Mouse (Mus musculus) urinary bladder, postnatal 36 days (tissue): Measurements from ENCODE around the gene Tanc1.

Source experiments
- DNase-seq, 2 experiments: peaks; one replicate each; pipeline ENCODE4 v3.0.0; 2022; ENCODE audit warnings: low spot score in 2 of 2, mixed read lengths in 1 of 2

Tanc1 gene

GRCm38 (mm10) chr2:59717746-59718294, 106.0 kb downstream of the Tanc1 start:
- no peak for DNase-seq

- no peak for DNase-seq
These were observed 107.0 kb downstream of the Tanc1 start for GRCm38 (mm10) chr2:59718601-59719416.

- no peak for DNase-seq
These were observed 108.0 kb downstream of the Tanc1 start for GRCm38 (mm10) chr2:59719831-59720230.

- DNase-seq, result no peak
These were observed 109.3 kb downstream of the Tanc1 start for GRCm38 (mm10) chr2:59721119-59721518.

GRCm38 (mm10) chr2:59721758-59722157, 109.9 kb downstream of the Tanc1 start:
- DNase-seq, result no peak

- DNase-seq, result no peak
These were observed 111.5 kb downstream of the Tanc1 start for GRCm38 (mm10) chr2:59723311-59723710.

GRCm38 (mm10) chr2:59725518-59726185, 113.8 kb downstream of the Tanc1 start:
- DNase-seq, result no peak

GRCm38 (mm10) chr2:59731831-59732230, 120.0 kb downstream of the Tanc1 start:
- DNase-seq, result no peak

- DNase-seq, result no peak
These were observed 121.6 kb downstream of the Tanc1 start for GRCm38 (mm10) chr2:59733410-59733809.

GRCm38 (mm10) chr2:59736401-59736898, 124.6 kb downstream of the Tanc1 start:
- no peak for DNase-seq

- DNase-seq, result no peak
These were observed 125.5 kb downstream of the Tanc1 start for GRCm38 (mm10) chr2:59737368-59737767.

GRCm38 (mm10) chr2:59738356-59738755, 126.5 kb downstream of the Tanc1 start:
- no peak for DNase-seq

GRCm38 (mm10) chr2:59739036-59739435, 127.2 kb downstream of the Tanc1 start:
- DNase-seq, result no peak

- DNase-seq, result no peak
These were observed 130.8 kb downstream of the Tanc1 start for GRCm38 (mm10) chr2:59742500-59743116.

GRCm38 (mm10) chr2:59745428-59745827, 133.6 kb downstream of the Tanc1 start:
- DNase-seq, result peak; percentile 38 to 48

GRCm38 (mm10) chr2:59746070-59746469, 134.2 kb downstream of the Tanc1 start:
- peak in 1 of 2 experiments; percentile 18 for DNase-seq

- DNase-seq, result no peak
These were observed 135.9 kb downstream of the Tanc1 start for GRCm38 (mm10) chr2:59747757-59748156.

GRCm38 (mm10) chr2:59749371-59749770, 137.5 kb downstream of the Tanc1 start:
- no peak for DNase-seq

- no peak for DNase-seq
These were observed 139.3 kb downstream of the Tanc1 start for GRCm38 (mm10) chr2:59751172-59751571.

- DNase-seq, result no peak
These were observed 140.3 kb downstream of the Tanc1 start for GRCm38 (mm10) chr2:59752148-59752547.

- no peak for DNase-seq
These were observed 140.9 kb downstream of the Tanc1 start for GRCm38 (mm10) chr2:59752766-59753165.

- no peak for DNase-seq
These were observed 144.4 kb downstream of the Tanc1 start for GRCm38 (mm10) chr2:59756137-59756753.
